Comparison of ENCODE assay signal across 7 mouse cellular contexts in the genomic region with DNA sequence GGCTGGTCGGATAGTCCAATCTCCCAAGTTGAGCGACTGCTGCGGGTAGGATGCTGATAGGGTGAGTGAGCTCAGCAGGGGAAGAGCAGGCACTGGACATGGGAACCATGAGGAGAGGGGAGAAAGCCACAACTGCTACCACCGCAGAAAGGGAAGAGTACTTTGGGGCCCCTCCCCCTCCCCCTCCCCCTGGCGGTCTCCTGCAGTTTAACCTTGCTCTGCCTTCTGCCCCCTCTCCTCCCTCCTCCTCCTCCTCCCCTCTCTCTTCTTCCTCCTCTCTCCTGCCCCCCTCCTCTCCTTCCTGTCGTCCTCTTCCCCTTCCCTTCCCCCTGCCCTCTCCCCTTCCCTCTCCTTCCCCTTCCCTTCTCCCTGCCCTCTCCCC.
A peak's percentile ranks its signal among the peaks of the same experiment; 100 is the strongest.
DNase-seq lines count a peak whose midpoint lies in the region; ATAC-seq and TF ChIP-seq lines count a peak whose summit lies in the region.

No protein-coding gene starts in this region.

- DNase-seq in midbrain, embryonic 10.5 days (ENCODE audit: low spot score): no peak
- DNase-seq in limb, embryonic 14.5 days (ENCODE audit: low spot score): no peak
- no peak for DNase-seq in right cerebral cortex, postnatal 14 days
- no peak for DNase-seq in spleen, postnatal 4 days (ENCODE audit: low spot score in 2 of 2)

- no peaks in the 10 kb centered on the region for H3K36me3 ChIP-seq in midbrain, embryonic 10.5 days
- no peaks in the 10 kb centered on the region for H3K36me3 ChIP-seq in midbrain, embryonic 16.5 days (ENCODE audit: control insufficient read depth, insufficient read depth, low read length)
- no peaks in the 10 kb centered on the region for H3K36me3 ChIP-seq in forebrain, embryonic 12.5 days (replicated peaks)
- no peaks in the 10 kb centered on the region for H3K36me3 ChIP-seq in limb, embryonic 14.5 days (ENCODE audit: control insufficient read depth, insufficient read depth, low read length)
- no peaks in the 10 kb centered on the region for H3K36me3 ChIP-seq in neural tube, embryonic 14.5 days (ENCODE audit: control insufficient read depth, insufficient read depth, low read length)

- H3K9ac ChIP-seq in midbrain, embryonic 16.5 days (ENCODE audit: low read depth, low read length): no peak overlapping the region
- H3K9ac ChIP-seq in forebrain, embryonic 12.5 days: peak overlapping the region; percentile 49; the same call in 1 of the 2 replicates
- H3K9ac ChIP-seq in limb, embryonic 14.5 days (ENCODE audit: low read depth, low read length, severe bottlenecking): no peak overlapping the region
- no peak overlapping the region for H3K9ac ChIP-seq in neural tube, embryonic 14.5 days (replicated peaks; ENCODE audit: low read depth, low read length)

- WGBS in midbrain, embryonic 10.5 days: 2% methylated on average over 6 of the region's 6 CpGs
- 5% methylated on average over 4 of the region's 6 CpGs for WGBS in midbrain, embryonic 16.5 days
- 3% methylated on average over 3 of the region's 6 CpGs for WGBS in forebrain, embryonic 12.5 days
- 14% methylated on average over 4 of the region's 6 CpGs for whole genome bisulfite sequencing in limb, embryonic 14.5 days
- WGBS in neural tube, embryonic 14.5 days: 4% methylated on average over 5 of the region's 6 CpGs

- H3K27me3 ChIP-seq in midbrain, embryonic 10.5 days (ENCODE audit: low read depth, poor library complexity, severe bottlenecking): peaks cover 77% of the 10 kb centered on the region
- no peaks in the 10 kb centered on the region for H3K27me3 ChIP-seq in midbrain, embryonic 16.5 days (ENCODE audit: control insufficient read depth, insufficient read depth, low read depth, low read length)
- peaks cover 36% of the 10 kb centered on the region for H3K27me3 ChIP-seq in forebrain, embryonic 12.5 days
- no peaks in the 10 kb centered on the region for H3K27me3 ChIP-seq in limb, embryonic 14.5 days (ENCODE audit: control insufficient read depth, insufficient read depth, low read length)
- no peaks in the 10 kb centered on the region for H3K27me3 ChIP-seq in neural tube, embryonic 14.5 days (ENCODE audit: control insufficient read depth, insufficient read depth, low read length)

- no peaks in the 10 kb centered on the region for H3K9me3 ChIP-seq in midbrain, embryonic 10.5 days (replicated peaks)
- H3K9me3 ChIP-seq in midbrain, embryonic 16.5 days (replicated peaks; ENCODE audit: control insufficient read depth, low read length, poor library complexity, severe bottlenecking): no peaks in the 10 kb centered on the region
- H3K9me3 ChIP-seq in forebrain, embryonic 12.5 days: no peaks in the 10 kb centered on the region
- no peaks in the 10 kb centered on the region for H3K9me3 ChIP-seq in limb, embryonic 14.5 days (ENCODE audit: control insufficient read depth, low read length)
- H3K9me3 ChIP-seq in neural tube, embryonic 14.5 days (ENCODE audit: control insufficient read depth, low read length): no peaks in the 10 kb centered on the region

- no peak for TF ChIP-seq POLR2A in limb, embryonic 14.5 days (IDR thresholded peaks at IDR 0.05; ENCODE audit: borderline replicate concordance, extremely low read depth, insufficient read depth, insufficient read length)

- peak overlapping the region; percentile 80 for H3K27ac ChIP-seq in midbrain, embryonic 10.5 days (replicated peaks)
- H3K27ac ChIP-seq in midbrain, embryonic 16.5 days (ENCODE audit: low read length): no peak overlapping the region
- H3K27ac ChIP-seq in forebrain, embryonic 12.5 days: peak overlapping the region; percentile 82; the same call in 1 of the 2 replicates
- no peak overlapping the region for H3K27ac ChIP-seq in limb, embryonic 14.5 days (replicated peaks; ENCODE audit: low read depth, low read length)
- 0 out of 2 replicates have a peak overlapping the region, but pooled peaks have one; percentile 57 for H3K27ac ChIP-seq in neural tube, embryonic 14.5 days (ENCODE audit: low read depth, low read length)

- H3K4me1 ChIP-seq in midbrain, embryonic 10.5 days: peaks cover 100% of the 10 kb centered on the region
- peaks cover 87% of the 10 kb centered on the region for H3K4me1 ChIP-seq in midbrain, embryonic 16.5 days (ENCODE audit: control insufficient read depth, insufficient read depth, low read length)
- peaks cover 100% of the 10 kb centered on the region for H3K4me1 ChIP-seq in forebrain, embryonic 12.5 days
- peaks cover 70% of the 10 kb centered on the region for H3K4me1 ChIP-seq in limb, embryonic 14.5 days (ENCODE audit: control insufficient read depth, insufficient read depth, low read length)
- H3K4me1 ChIP-seq in neural tube, embryonic 14.5 days (ENCODE audit: control insufficient read depth, insufficient read depth, low read length): peaks cover 92% of the 10 kb centered on the region

- peak overlapping the region; percentile 45 for H3K4me3 ChIP-seq in midbrain, embryonic 10.5 days
- H3K4me3 ChIP-seq in midbrain, embryonic 16.5 days (ENCODE audit: low read depth, low read length): no peak overlapping the region
- no peak overlapping the region for H3K4me3 ChIP-seq in forebrain, embryonic 12.5 days (replicated peaks)
- no peak overlapping the region for H3K4me3 ChIP-seq in limb, embryonic 14.5 days (replicated peaks; ENCODE audit: low read length)
- H3K4me3 ChIP-seq in neural tube, embryonic 14.5 days (ENCODE audit: low read depth, low read length): no peak overlapping the region

- no peak overlapping the region for H3K4me2 ChIP-seq in midbrain, embryonic 16.5 days (ENCODE audit: low read length)
- H3K4me2 ChIP-seq in forebrain, embryonic 12.5 days: peak overlapping the region; percentile 49
- peak overlapping the region; percentile 35; the same call in 1 of the 2 replicates for H3K4me2 ChIP-seq in limb, embryonic 14.5 days (replicated peaks; ENCODE audit: low read depth, low read length, severe bottlenecking)
- peak overlapping the region; percentile 33; the same call in 1 of the 2 replicates for H3K4me2 ChIP-seq in neural tube, embryonic 14.5 days (ENCODE audit: low read depth, low read length)

- ATAC-seq in midbrain, embryonic 16.5 days: no peak
- no peak for ATAC-seq in forebrain, embryonic 12.5 days (ENCODE audit: low FRiP score)
- no peak for ATAC-seq in limb, embryonic 14.5 days (ENCODE audit: low FRiP score, low read depth)
- no peak for ATAC-seq in neural tube, embryonic 14.5 days (ENCODE audit: low read depth)

Comparison
In these comparisons a context has a peak if more than half of its experiments do, and no peak if none do; other contexts are left out.
1. H3K27ac ChIP-seq: peak in midbrain, embryonic 10.5 days (single experiment), forebrain, embryonic 12.5 days (single experiment) and neural tube, embryonic 14.5 days (single experiment); none in midbrain, embryonic 16.5 days (single experiment) and limb, embryonic 14.5 days (single experiment).